Mouse (Mus musculus): ENCODE results near the gene Rccd1.
"Not testable (repeated sequence)": the region's sequence is repeated elsewhere in the genome, so short reads cannot be mapped to it uniquely, and the experiment has no call there.

Gene Rccd1

GRCm38 (mm10) chr7:80346173-80346572 is 21.9 kb upstream of the Rccd1 start:
- DNase-seq (ENCODE audit: low read depth, low spot score) = no peak

DNA sequence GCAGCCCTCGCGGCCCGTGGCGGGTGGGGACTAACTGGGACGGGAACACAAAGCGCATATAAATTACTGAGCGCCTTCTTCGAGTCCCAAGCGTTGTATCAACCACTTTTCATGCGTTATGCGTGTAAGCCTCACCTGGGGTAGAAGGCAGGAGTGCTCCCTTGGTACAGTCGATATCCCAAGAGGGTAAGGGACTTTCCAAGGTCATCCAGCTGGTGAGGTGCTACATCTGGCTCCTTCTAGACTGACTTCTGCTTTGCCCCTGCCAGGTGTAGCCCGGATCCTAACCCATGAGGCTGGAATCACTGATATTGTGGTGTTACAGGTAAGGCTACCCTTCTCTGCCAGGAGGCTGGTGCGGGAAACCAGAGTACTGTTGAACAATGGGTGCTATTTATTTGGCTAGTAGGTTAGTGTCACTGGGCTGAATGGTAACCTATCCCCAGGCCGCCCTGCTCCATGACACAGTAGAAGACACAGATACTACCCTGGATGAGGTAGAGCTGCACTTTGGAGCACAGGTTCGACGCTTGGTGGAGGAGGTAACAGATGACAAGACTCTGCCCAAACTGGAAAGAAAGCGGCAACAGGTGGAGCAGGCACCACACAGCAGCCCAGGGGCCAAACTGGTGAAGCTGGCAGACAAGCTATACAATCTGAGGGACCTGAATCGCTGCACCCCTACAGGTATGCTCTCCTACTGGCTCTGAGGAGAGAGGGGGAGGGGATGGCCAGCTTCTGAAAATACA is 19.2 kb upstream of the Rccd1 start:
- DNase-seq (ENCODE audit: low read depth, low spot score) = no peak

DNA sequence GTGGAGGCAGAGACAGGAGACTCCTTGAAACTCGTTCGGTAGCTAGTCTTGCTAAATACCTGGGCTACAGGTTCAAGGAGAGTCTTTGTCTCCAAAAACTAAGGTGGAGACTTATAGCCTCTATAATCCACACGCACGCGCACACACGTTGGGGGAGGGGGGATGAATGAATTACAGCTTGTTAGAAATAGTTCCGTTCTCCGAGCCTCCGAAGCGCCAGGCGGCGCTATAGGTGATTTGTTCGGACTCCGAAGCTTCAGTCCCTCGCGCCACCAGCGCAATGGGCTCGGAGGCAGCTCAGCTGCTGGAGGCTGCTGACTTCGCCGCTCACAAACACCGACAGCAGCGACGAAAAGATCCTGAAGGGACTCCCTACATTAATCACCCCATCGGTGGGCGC is 18.6 kb upstream of the Rccd1 start, which contains the start of gene Hddc3:
Gene Hddc3 (plus strand): TSS at position 247 of the 400 bp plus-strand sequence.
- peak; percentile 97 for DNase-seq (ENCODE audit: low read depth, low spot score)

DNA sequence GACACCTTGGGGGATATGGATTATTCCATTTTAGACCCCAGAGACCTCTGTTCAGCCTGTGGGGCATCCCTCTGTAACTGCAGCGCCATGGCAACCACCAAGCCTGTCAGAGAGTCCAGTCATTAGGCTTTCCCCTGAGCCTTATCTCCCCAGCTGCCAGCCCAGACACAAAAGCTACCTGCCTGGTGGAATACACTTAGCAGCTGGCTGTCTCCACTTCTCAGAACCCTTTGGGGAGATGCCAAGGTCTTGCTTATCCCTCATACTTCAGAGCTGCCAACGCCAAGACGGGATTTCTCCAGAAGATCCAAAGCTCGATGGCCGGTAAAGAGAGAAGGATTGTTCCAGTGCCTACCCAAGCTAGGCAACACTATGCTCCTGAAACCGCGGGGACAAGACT is 17.5 kb upstream of the Rccd1 start:
- DNase-seq (ENCODE audit: low read depth, low spot score) = no peak

GRCm38 (mm10) chr7:80340793-80341192 is 16.5 kb upstream of the Rccd1 start, which contains the start of gene Unc45a:
Unc45a (minus strand) TSS chr7:80341005.
- peak; percentile 83 for DNase-seq (ENCODE audit: low read depth, low spot score)

DNA sequence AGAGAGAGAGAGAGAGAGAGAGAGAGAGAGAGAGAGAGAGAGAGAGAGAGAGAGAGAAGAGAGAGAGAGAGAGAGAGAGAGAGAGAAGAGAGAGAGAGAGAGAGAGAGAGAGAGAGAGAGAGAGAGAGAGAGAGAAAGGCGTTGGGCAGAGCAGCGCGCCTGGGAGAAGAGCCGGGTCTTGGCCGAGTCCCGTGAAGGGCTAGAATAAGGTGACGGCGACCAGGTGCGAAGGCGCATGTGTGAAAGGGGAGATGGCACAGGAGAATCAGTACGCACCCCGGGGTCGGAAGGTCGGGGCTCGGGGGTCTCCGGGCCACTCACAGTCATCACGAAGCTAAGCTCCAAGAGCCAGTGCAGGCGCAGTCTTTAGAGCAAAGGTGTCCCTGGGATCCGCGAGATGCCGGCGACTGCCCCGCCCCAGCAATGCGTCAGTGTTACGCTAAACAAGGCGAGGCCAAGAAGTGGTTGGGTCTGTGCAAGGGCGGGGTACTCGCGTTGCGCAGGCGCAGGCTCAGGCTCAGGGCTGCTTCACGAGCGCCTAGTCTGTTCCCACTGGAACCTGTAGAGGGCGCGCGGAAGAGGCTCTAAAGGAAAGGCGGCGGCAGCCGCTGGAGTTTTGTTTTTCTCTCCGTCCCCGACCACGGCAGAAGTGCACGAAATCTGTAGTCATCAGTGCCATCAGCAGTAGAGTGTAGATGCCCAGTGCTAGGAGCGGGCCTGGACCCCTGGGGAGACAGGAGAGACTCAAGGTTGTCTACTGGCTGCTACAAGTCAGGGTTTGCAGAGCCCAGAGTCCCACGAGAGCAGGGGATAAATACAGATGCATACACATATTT is 15.8 kb upstream of the Rccd1 start:
- DNase-seq (ENCODE audit: low read depth, low spot score) = peak; percentile 98

DNA sequence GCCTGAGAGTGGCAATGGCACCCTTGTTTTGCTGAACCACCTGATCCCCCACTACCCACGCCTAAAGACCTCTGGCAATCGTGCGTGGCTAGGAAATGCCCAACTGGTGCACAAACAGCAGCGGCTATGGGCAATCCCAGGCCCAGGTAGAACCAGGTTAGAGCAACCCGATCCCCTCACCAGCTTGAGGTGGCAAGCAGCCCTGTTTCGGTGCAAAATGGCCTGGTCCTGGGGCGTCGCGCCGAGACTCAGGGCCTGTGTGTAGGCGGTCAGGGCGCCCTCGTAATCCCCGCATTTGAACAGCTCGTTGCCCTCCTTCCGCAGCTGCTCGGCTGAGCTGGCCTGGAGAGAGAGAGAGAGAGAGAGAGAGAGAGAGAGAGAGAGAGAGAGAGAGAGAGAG is 15.1 kb upstream of the Rccd1 start:
- DNase-seq (ENCODE audit: low read depth, low spot score) = no peak

DNA sequence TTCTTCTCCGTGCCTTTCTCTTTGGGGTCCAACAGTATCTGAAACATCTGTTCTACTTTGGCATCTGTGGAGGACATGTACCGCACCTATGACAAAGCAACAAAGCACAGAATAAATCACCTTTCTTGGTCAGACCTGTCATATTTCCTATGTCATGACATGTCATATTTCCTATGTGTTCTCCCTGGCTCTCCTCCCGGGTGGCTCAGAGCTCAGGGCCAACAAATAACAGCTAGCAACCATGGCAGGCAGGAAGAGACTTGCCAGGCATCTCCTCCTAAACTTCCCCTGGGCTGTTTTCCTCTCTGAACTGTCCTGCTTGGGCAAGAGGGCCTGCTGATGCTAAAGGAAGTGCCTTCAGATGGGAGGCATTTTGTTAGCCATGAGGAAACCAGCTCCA is 12.7 kb upstream of the Rccd1 start:
- DNase-seq (ENCODE audit: low read depth, low spot score) = no peak

DNA sequence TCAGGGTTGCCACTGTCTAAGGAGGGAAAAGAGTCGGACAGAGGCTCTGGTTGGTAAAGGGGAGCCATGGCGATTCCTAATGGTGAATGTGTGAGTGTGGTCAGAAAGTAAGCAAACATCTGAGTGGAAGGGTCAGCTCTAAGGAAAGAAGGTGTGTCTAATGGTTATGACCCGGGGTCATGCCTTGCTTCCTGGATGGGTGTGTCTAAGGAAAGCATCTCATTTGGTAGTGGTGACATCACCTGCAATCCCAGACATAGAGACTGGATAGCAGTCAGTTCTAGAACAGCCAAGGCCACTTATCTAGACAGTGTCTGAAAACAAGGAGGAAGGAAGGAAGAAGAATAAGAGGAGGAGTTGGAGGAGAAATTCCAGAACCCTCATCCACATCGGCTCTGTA is 10.6 kb upstream of the Rccd1 start:
- no peak for DNase-seq (ENCODE audit: low read depth, low spot score)

DNA sequence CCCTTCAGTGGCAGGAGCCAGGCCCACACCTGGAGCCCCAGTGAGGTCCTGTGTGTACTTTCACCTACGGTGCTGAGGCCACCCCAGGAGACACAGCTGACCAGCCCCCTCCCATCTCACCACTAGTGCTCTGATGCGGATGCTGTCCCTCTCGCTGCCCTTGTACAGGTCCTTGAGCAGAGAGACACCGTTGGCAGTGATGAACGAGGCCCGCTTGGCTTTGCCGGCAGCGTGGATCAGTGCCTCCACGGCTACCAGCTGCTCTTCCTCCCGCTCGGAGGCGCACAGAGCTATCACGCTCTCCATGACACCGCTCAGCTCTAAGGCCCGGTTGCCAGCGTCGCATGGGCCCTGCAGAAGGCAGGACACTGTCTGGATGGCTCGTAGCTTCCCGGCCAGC is 7.2 kb upstream of the Rccd1 start:
- DNase-seq (ENCODE audit: low read depth, low spot score) = no peak

DNA sequence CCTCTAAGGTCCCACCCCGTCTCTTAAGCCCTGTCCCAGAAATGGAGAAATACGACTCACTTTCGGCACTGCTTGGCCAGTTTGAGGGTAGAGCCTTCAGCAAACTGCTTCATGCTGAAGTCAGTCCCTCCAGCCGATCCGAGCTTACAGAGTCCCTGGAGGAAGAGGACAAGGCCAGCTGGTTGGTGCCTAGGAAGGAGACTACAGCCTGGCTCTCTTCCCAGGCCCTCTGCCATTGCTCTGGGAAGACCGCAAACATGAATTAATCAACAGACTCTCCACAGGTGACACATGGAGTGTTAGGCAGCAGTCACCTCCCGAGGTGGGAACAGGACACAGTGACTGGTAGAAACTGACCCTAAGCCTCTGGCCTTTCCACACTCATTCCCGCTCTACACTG is 6.0 kb upstream of the Rccd1 start:
- no peak for DNase-seq (ENCODE audit: low read depth, low spot score)

- no peak for DNase-seq (ENCODE audit: low read depth, low spot score)
Observed at GRCm38 (mm10) chr7:80326076-80326475, 1.8 kb upstream of the Rccd1 start.

DNA sequence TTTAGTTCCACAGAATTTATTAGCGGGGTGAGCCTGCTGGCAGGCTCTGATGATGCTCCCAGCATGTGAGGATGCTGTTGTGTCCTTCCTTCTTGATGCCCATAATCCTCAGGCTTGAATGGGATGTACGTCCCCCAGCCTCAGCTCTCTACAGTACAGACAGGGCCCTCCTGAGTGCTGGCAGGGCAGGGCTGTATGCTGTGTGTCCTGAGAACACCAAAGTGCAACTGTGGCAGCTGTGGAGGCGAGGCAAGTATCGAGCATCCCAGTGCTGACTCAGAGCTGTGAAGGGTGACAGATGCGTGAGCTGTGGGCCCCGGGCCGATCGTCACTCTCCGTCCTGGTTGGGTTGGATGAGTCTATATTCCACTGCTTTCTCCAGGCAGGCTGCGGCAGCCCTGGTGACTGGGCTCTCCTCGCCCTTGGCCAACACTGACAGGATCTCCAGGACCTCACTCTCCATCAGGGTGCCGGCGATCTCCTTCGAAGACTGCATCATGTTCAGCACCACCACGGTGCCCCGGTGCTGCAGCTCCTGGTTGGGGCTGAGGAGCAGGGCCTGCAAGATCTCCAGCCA is 1.1 kb upstream of the Rccd1 start:
- no peak for DNase-seq (ENCODE audit: low read depth, low spot score)

DNA sequence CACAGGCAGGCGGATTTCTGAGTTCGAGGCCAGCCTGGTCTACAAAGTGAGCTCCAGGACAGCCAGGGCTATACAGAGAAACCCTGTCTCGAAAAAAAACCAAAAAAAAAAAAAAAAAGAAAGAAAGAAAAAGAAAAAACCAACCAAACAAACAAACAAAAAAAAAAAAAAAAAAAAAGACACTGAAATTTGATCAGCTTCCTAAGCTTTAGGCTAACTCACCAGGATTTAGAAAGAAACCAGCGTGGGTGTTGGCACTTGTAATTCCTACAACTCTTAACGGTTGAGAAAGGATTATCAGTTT is 514 bp upstream of the Rccd1 start:
- DNase-seq (ENCODE audit: low read depth, low spot score) = not testable (repeated sequence)

- DNase-seq (ENCODE audit: low read depth, low spot score) = no peak
Observed at GRCm38 (mm10) chr7:80323336-80323735, 918 bp downstream of the Rccd1 start.

- peak; percentile 75 for DNase-seq (ENCODE audit: low read depth, low spot score)
Observed at GRCm38 (mm10) chr7:80319846-80320496, 4.3 kb downstream of the Rccd1 start.

DNA sequence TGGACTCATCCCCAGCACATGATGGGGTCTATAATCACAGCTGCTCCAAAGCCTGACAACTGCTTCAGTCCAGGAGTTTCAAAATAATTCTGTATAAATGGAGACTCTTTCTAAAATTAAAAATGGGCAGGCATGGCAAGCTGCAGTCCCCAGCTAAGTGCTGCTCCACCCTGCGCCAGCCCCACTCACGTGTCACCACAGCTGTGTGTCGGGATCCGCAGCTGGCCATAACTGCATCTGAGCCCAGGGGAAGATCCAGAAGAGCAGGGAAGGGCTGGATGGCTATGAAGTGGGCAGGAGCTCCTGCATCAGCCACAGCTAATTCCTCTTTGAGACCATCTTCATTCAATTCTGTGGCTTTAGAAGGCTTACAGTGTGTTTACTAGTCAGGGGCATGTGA is 5.6 kb downstream of the Rccd1 start:
- DNase-seq (ENCODE audit: low read depth, low spot score) = no peak

DNA sequence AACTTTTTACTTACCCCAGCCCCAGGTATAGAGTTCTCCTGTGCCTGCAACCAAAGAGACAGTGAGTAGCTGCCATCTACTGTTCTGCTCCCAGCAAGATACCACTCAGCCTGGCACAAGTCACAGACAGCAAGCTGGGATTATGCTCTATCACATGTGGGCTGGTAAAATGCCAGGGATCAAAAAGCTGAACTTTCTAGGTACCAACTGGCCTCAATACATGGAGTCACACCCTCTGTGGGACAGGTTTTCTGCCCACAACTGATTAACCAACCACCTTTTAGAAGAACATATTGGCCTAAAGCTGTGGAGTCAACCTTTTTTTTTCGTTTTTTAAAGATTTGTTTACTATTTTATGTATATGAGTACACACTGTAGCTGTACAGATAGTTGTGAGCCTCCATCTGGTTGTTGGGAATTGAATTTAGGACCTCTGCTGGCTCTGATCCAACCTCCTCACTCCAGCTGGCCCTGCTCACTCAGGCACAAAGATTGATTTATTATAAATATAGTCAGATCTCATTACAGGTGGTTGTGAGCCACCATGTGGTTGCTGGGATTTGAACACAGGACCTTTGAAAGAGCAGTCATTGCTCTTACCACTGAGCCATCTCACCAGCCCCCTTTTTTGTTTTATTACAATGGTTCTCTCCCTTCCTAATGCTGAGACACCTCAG is 6.7 kb downstream of the Rccd1 start:
- DNase-seq (ENCODE audit: low read depth, low spot score) = no peak

DNA sequence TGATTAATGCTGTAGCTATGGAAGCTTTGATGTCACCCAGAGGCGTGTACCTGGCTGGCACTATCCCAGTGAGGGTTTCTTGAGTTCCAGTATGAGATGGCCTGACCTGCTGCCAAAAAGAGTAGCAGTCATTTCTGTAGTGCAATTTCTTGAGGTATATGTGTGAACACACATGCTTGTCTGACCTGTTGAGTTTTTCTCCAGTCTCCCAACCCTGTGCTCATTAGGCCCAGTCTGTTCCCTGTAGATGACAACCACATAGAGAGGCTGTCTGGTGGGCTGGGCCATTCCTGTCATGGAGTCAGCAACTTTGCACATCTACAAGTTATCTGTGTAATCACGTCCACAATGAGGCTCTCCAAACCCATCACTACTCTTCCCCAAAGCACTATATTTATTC is 8.5 kb downstream of the Rccd1 start:
- DNase-seq (ENCODE audit: low read depth, low spot score) = no peak

GRCm38 (mm10) chr7:80310771-80311170 is 13.5 kb downstream of the Rccd1 start:
- no peak for DNase-seq (ENCODE audit: low read depth, low spot score)

GRCm38 (mm10) chr7:80307766-80308165 is 16.5 kb downstream of the Rccd1 start:
- peak; percentile 53 for DNase-seq (ENCODE audit: low read depth, low spot score)

GRCm38 (mm10) chr7:80301522-80301921 is 22.7 kb downstream of the Rccd1 start:
- peak; percentile 55 for DNase-seq (ENCODE audit: low read depth, low spot score)
